Mouse (Mus musculus): ENCODE measurements around the gene Glrx5.
A peak's percentile ranks its signal among the peaks of the same experiment; 100 is the strongest.

The Glrx5 gene

GRCm38 (mm10) chr12:105031081-105032058 is 1.1 kb upstream of the Glrx5 start:
- DNase-seq (ENCODE audit: low spot score in 2 of 2), result no peak

- peak in 1 of 2 experiments; percentile 68 for DNase-seq (ENCODE audit: low spot score in 2 of 2)
Observed at GRCm38 (mm10) chr12:105032832-105033775, 616 bp downstream of the Glrx5 start.

- no peak for DNase-seq (ENCODE audit: low spot score in 2 of 2)
Observed at GRCm38 (mm10) chr12:105034130-105034769, 1.8 kb downstream of the Glrx5 start.

- DNase-seq (ENCODE audit: low spot score in 2 of 2), result no peak
Observed at GRCm38 (mm10) chr12:105038211-105038610, 5.7 kb downstream of the Glrx5 start.

- DNase-seq (ENCODE audit: low spot score in 2 of 2), result no peak
Observed at GRCm38 (mm10) chr12:105038918-105039317, 6.4 kb downstream of the Glrx5 start.

GRCm38 (mm10) chr12:105039578-105040289 is 7.2 kb downstream of the Glrx5 start:
- DNase-seq (ENCODE audit: low spot score in 2 of 2), result no peak

- DNase-seq (ENCODE audit: low spot score in 2 of 2), result no peak
Observed at GRCm38 (mm10) chr12:105040950-105041349, 8.5 kb downstream of the Glrx5 start.

GRCm38 (mm10) chr12:105043081-105043480 is 10.6 kb downstream of the Glrx5 start:
- no peak for DNase-seq (ENCODE audit: low spot score in 2 of 2)

- no peak for DNase-seq (ENCODE audit: low spot score in 2 of 2)
Observed at GRCm38 (mm10) chr12:105044775-105045174, 12.3 kb downstream of the Glrx5 start.

GRCm38 (mm10) chr12:105048301-105048863 is 15.9 kb downstream of the Glrx5 start:
- peak in 1 of 2 experiments; percentile 19 for DNase-seq (ENCODE audit: low spot score in 2 of 2)

- DNase-seq (ENCODE audit: low spot score in 2 of 2), result no peak
Observed at GRCm38 (mm10) chr12:105049813-105050212, 17.3 kb downstream of the Glrx5 start.

GRCm38 (mm10) chr12:105050898-105051297 is 18.4 kb downstream of the Glrx5 start:
- peak; percentile 58 to 80 for DNase-seq (ENCODE audit: low spot score in 2 of 2)

- DNase-seq (ENCODE audit: low spot score in 2 of 2), result no peak
Observed at GRCm38 (mm10) chr12:105054041-105054440, 21.6 kb downstream of the Glrx5 start.

GRCm38 (mm10) chr12:105055308-105055707 is 22.8 kb downstream of the Glrx5 start:
- no peak for DNase-seq (ENCODE audit: low spot score in 2 of 2)

GRCm38 (mm10) chr12:105060006-105060405 is 27.5 kb downstream of the Glrx5 start:
- DNase-seq (ENCODE audit: low spot score in 2 of 2), result no peak

GRCm38 (mm10) chr12:105063201-105064134 is 31.0 kb downstream of the Glrx5 start:
- DNase-seq (ENCODE audit: low spot score in 2 of 2), result no peak

- no peak for DNase-seq (ENCODE audit: low spot score in 2 of 2)
Observed at GRCm38 (mm10) chr12:105064168-105064567, 31.7 kb downstream of the Glrx5 start.

- DNase-seq (ENCODE audit: low spot score in 2 of 2), result no peak
Observed at GRCm38 (mm10) chr12:105065119-105065518, 32.6 kb downstream of the Glrx5 start.

GRCm38 (mm10) chr12:105066523-105066922 is 34.0 kb downstream of the Glrx5 start:
- DNase-seq (ENCODE audit: low spot score in 2 of 2), result no peak

- DNase-seq (ENCODE audit: low spot score in 2 of 2), result no peak
Observed at GRCm38 (mm10) chr12:105068911-105069310, 36.4 kb downstream of the Glrx5 start.

All from right cerebral cortex, postnatal 10 days (tissue).